Mouse (Mus musculus) adrenal gland, adult 8-10 months (tissue): ENCODE data around the gene Rpia. TPM values are rescaled to one million over a fixed set of nuclear protein-coding genes. Genes with fewer than 3 reads are reported as not detected.
"Not testable (repeated sequence)": the region's sequence is repeated elsewhere in the genome, so short reads cannot be mapped to it uniquely, and the experiment has no call there.

Source experiments
- DNase-seq: peaks from one replicate; pipeline ENCODE4 v3.0.0; 2022
- total RNA-seq, 4 experiments: library from RNA; stranded (reverse); gene quantifications; 2 replicates each; pipeline ENCODE4 v1.2.4; 2022

The Rpia gene
- total RNA-seq, result 10 to 100 TPM; 13.7 to 23.9 (median 20.8) TPM

GRCm38 (mm10) chr6:70791824-70792535 lies at the start of gene Rpia:
Gene Rpia (minus strand): TSS chr6:70792232.
- DNase-seq, result peak; percentile 99

GRCm38 (mm10) chr6:70840281-70840680 lies 48.2 kb upstream of the Rpia start:
- DNase-seq, result no peak

- no peak for DNase-seq
Measured at GRCm38 (mm10) chr6:70838532-70838931, 46.5 kb upstream of the Rpia start.

GRCm38 (mm10) chr6:70837297-70837696 lies 45.3 kb upstream of the Rpia start:
- DNase-seq, result no peak

- no peak for DNase-seq
Measured at GRCm38 (mm10) chr6:70831179-70831839, 39.3 kb upstream of the Rpia start.

- no peak for DNase-seq
Measured at GRCm38 (mm10) chr6:70830552-70830951, 38.5 kb upstream of the Rpia start.

GRCm38 (mm10) chr6:70829451-70829850 lies 37.4 kb upstream of the Rpia start:
- DNase-seq, result no peak

- no peak for DNase-seq
Measured at GRCm38 (mm10) chr6:70824987-70825337, 32.9 kb upstream of the Rpia start.

GRCm38 (mm10) chr6:70824085-70824986 lies 32.3 kb upstream of the Rpia start:
- DNase-seq, result peak; percentile 80

- not testable (repeated sequence) for DNase-seq
Measured at GRCm38 (mm10) chr6:70823277-70823676, 31.2 kb upstream of the Rpia start.

GRCm38 (mm10) chr6:70822386-70822910 lies 30.4 kb upstream of the Rpia start:
- DNase-seq, result no peak

GRCm38 (mm10) chr6:70821566-70821965 lies 29.5 kb upstream of the Rpia start:
- peak; percentile 26 for DNase-seq

GRCm38 (mm10) chr6:70815471-70815870 lies 23.4 kb upstream of the Rpia start:
- DNase-seq, result no peak

GRCm38 (mm10) chr6:70814629-70814950 lies 22.6 kb upstream of the Rpia start:
- DNase-seq, result no peak

GRCm38 (mm10) chr6:70813921-70814628 lies 22.0 kb upstream of the Rpia start:
- DNase-seq, result no peak

- no peak for DNase-seq
Measured at GRCm38 (mm10) chr6:70812526-70812895, 20.5 kb upstream of the Rpia start.

GRCm38 (mm10) chr6:70811557-70812525 lies 19.8 kb upstream of the Rpia start:
- DNase-seq, result peak; percentile 45

- DNase-seq, result no peak
Measured at GRCm38 (mm10) chr6:70810524-70810923, 18.5 kb upstream of the Rpia start.

GRCm38 (mm10) chr6:70806514-70806912 lies 14.5 kb upstream of the Rpia start:
- DNase-seq, result no peak

GRCm38 (mm10) chr6:70805820-70806513 lies 13.9 kb upstream of the Rpia start:
- DNase-seq, result peak; percentile 35

GRCm38 (mm10) chr6:70805267-70805666 lies 13.2 kb upstream of the Rpia start:
- no peak for DNase-seq
